Mouse (Mus musculus): ENCODE data around the gene Dhrs7c.
A peak's percentile ranks its signal among the peaks of the same experiment; 100 is the strongest.

Gene Dhrs7c

DNA sequence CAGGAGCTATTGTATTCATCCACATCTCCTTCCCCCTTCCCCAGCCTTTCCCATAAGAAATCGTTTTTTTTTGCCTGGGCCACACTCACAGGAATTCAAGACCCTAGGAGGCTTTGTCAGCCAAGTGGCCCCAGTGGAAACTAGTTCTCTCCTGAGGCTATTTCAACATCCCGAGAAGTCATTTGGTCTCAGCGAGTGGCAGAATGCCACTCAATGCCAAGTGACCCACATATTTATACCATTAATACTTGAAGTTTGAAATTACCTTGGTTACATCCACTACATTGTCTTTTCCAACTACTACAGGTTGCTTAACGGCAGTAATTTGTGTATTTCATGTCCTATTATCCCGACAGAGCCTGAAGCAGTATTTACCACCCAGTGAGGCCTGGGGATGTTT is 53.8 kb downstream of the Dhrs7c start:
- no peak for DNase-seq

GRCm38 (mm10) chr11:67853996-67854395 is 56.0 kb downstream of the Dhrs7c start:
- no peak for DNase-seq

DNA sequence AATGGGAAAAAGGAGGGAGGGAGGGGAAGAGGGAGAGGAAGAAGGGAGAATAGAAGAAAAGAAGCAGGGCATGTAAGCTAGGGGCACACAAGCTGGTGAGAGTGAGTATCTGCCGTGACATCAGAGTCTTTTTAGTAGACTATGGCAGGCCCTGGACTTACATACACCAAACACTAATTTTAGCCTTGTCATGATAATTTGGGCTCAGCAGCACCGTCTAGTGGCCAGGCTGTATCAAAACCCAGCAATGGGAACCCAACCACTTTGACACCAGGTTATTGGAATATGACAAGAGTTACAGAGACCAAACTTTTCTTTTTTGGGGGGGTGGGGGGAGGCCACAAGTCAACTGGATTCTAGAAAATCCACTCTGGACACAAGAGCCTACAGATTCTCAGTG is 57.0 kb downstream of the Dhrs7c start:
- peak; percentile 7 for DNase-seq

DNA sequence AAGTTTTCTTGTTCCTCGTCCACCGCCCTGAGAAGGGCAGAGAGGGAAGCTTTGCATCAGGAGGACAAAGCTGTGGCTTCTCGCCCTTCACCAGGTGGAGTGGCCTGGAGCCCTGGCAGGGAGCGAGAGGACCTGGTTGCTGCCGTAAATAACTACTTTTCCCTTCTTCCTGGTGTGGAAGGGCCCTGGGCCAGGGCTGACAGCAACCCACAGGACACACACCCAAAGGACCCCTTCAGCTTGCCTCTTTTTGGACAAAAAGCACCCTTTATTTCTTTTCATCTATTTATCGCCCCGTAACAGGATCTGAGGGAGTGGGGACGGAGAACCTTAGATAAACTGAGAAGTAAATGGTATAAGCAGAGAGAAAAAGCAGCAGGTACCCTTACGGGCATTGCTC is 60.5 kb downstream of the Dhrs7c start:
- no peak for DNase-seq

DNA sequence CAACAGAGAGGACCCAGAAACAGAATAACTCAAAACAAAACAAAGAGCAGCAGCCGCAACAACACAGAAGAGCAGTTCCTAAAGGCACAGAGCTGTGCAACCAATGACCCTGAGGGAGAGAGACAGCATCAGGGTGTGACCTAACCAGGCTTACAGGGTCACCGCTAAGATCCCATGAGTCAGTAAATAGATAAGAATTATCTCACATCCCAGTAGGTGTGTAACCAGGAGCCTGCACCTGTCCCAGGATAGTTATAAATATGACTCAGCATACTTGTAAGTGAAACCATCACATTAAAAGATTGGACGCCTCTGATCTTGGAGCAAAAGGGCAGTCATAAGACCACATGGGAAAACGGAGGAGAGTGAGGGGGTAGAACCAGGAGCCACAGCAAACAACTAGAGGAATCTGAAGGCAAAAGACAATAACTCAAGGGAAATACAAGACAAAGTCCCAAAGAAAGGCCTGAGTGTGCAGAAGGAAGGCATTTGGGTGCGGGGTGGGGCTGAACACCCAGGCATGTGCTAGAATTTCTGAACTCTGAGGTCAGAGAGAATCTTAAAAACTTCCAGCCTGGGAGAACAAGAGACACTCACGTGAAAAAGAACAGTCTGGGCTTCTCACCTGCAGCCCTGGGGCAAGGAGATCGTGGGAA is 62.9 kb downstream of the Dhrs7c start:
- no peak for DNase-seq

DNA sequence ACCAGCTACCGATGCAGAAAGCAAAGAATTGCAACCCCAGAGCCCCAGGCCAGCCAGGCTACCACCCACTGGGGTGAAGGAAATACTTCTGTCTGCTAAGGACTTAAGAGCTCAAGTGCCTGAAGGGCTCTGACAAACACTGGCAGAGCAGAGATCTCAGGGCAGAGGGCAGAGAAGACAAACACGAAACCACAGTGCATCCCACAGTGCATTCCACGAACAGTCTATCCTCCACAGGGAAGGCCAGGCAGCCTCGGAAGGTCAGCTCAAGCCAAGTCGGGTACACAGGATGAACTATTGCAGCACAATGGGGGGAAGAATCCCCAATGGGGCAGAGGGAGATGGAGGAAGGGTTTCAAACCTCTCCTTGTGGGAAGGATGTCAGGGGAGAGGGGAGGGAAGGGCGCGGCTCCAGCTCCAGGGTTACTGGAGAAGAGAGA is 63.4 kb downstream of the Dhrs7c start:
- no peak for DNase-seq

DNA sequence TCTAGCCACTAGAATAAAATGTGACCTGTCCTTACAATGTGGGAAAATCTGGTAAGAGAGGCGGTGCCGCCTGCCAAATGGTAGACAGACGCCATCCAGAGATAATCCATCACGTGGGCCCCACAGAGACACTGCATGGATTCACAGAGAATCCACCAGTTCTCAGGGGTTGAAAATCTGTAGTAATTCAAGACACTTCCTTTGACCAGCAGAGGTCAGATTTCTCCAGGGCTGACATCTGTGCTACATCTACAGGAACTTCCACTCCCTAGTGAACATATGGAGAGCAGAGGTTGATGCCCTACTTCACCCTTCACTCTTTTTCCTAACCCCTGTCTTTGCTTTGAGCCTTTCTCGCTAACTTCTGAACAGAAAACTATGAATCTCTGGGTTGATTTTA is 67.1 kb downstream of the Dhrs7c start:
- DNase-seq = no peak
